Mouse (Mus musculus) limb, embryonic 14.5 days (tissue): Measurements from ENCODE around the gene Ppara. TPM values are rescaled to one million over a fixed set of nuclear protein-coding genes. Genes with fewer than 3 reads are reported as not detected.

Source experiments
- ATAC-seq: fragments of 200-750 bp; cut with Nextera tagmentation; 2 replicates; pipeline ENCODE4 v1.8.0; 2017; ENCODE audit warnings: low read depth, moderate number of reproducible peaks, moderate TSS enrichment; ENCODE audit not compliant: low FRiP score
- DNase-seq: peaks from one replicate; pipeline ENCODE4 v3.0.0-alpha.2; 2015; ENCODE audit warnings: low spot score
- H3K27ac ChIP-seq: fragments of 300-500 bp; sonication (generic); replicated peaks from 2 replicates; pipeline ENCODE4 v1.5.1; 2014; ENCODE audit warnings: low read depth, mild to moderate bottlenecking, low read length, moderate library complexity, mixed read lengths
- H3K27me3 ChIP-seq: fragments of 300-500 bp; sonication (generic); 2 replicates; pipeline ENCODE4 v1.6.1; 2014; ENCODE audit warnings: low read length, mixed read lengths; ENCODE audit not compliant: control insufficient read depth, insufficient read depth
- H3K36me3 ChIP-seq: fragments of 300-500 bp; sonication (generic); 2 replicates; pipeline ENCODE4 v1.6.1; 2014; ENCODE audit warnings: mild to moderate bottlenecking, low read length, moderate library complexity, mixed read lengths; ENCODE audit not compliant: control insufficient read depth, insufficient read depth
- H3K4me1 ChIP-seq: fragments of 300-500 bp; sonication (generic); 2 replicates; pipeline ENCODE4 v1.6.1; 2014; ENCODE audit warnings: antibody characterized with exemption, low read length, mixed read lengths; ENCODE audit not compliant: control insufficient read depth, insufficient read depth
- H3K4me2 ChIP-seq: fragments of 300-500 bp; sonication (generic); replicated peaks from 2 replicates; pipeline ENCODE4 v1.6.1; 2014; ENCODE audit warnings: low read depth, mild to moderate bottlenecking, low read length, moderate library complexity; ENCODE audit not compliant: severe bottlenecking
- H3K4me3 ChIP-seq: fragments of 300-500 bp; sonication (generic); replicated peaks from 2 replicates; pipeline ENCODE4 v1.5.1; 2014; ENCODE audit warnings: low read length
- H3K9ac ChIP-seq: fragments of 300-500 bp; sonication (generic); 2 replicates; pipeline ENCODE4 v1.6.1; 2014; ENCODE audit warnings: mild to moderate bottlenecking, low read depth, low read length, moderate library complexity; ENCODE audit not compliant: severe bottlenecking
- H3K9me3 ChIP-seq: fragments of 300-500 bp; sonication (generic); 2 replicates; pipeline ENCODE4 v1.6.1; 2016; ENCODE audit warnings: low read length; ENCODE audit not compliant: control insufficient read depth
- POLR2A ChIP-seq: fragments of 200-500 bp; IDR thresholded peaks from 2 replicates; pipeline ENCODE4 v1.8.0; 2012; ENCODE audit warnings: inconsistent platforms, mild to moderate bottlenecking, moderate library complexity, borderline replicate concordance; ENCODE audit not compliant: insufficient read depth, insufficient read length; ENCODE audit errors: extremely low read depth
- WGBS: fragments of 180-500 bp; shearing (Covaris S2); extraction: QIAGEN DNeasy Blood & Tissue Kit; methylation state at CpG from one replicate; pipeline ENCODE4 v1.1.7; 2014; 5-methylcytosine and 5-hydroxymethylcytosine counted together
- polyA plus RNA-seq, 2 experiments: library from polyadenylated mRNA; depleted of rRNA in 1 of 2; stranded (reverse) in 1 of 2; unstranded in 1 of 2; fragments of >200 nt; fragmentation: Nextera tagmentation in 1 of 2; extraction: Ambion mirVana in 1 of 2; gene quantifications; 2 replicates each; pipeline versions ENCODE4 v1.2.1 to v1.2.3; 2012 to 2014

Gene Ppara
- polyA plus RNA-seq, 2 experiments, result 0.84 to 2.8 TPM

DNA sequence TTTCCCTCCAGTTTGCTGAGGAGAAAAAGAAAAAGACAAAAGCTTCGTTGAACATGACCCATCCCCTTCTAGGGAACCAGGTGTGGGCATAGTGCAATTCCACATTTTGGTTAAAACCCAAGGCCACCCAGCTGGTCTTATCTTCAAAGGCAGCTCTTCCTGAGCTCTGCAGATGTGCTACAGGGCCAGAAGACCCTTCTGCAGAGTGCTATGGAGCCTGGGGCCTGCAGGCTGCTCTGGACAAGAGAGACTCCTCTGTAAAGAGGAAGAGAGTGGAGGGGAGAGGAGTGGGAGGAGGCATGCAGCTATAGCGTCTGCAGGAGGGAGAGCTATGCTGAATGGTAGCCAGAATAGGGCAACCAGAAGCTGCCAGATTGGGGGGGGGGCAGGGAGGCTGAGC, 4.8 kb upstream of the Ppara start:
- DNase-seq (no peak), ATAC-seq (no peak)
- no peak overlapping the region for H3K4me2 ChIP-seq
- no peak overlapping the region for H3K9ac ChIP-seq
- no peak overlapping the region for H3K27ac ChIP-seq
- H3K4me1 ChIP-seq, result no peaks in the 10 kb centered on the region
- WGBS, result 53% methylated on average over 2 of the region's 2 CpGs
- H3K9me3 ChIP-seq, result no peaks in the 10 kb centered on the region
- no peaks in the 10 kb centered on the region for H3K36me3 ChIP-seq
- no peak overlapping the region for H3K4me3 ChIP-seq
- H3K27me3 ChIP-seq, result peaks cover 29% of the 10 kb centered on the region
- no peak for TF ChIP-seq POLR2A

DNA sequence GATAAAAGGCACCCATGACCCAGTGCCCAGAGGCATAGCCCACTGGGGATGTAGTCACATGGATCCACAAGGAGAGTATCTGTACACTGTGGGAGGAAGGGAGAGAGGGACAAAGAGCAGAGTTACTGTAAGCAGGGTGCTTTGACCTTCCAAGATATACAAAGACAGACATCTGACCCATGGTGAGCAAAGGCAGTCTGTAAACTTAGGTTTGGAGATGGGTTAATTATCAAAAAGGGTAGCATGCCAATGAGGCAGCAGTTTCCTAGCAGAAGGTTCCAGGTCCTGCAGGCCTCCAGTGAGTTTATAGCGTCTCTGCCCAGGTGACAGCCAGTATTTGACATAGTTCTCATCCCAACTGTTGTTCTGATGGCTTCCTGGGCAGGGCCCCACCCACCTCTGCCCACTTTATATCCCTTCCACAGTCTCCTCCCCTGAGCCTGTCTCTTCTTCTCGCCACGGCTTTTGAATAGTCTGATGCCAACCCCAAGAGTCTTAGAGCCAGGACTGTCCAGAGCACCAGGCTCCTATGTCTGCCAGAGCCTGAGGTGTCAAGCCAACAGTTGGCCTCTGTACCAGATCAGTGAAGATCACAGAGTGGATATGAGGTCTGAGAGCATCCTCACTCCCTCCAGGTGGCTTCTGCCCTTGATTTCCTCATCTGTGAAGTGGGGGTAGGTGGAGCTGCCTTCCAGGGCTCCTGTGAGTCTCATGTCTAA, 2.7 kb upstream of the Ppara start:
- Histone ChIP-seq H3K27me3 (peaks cover 47% of the 10 kb centered on the region), H3K9ac (no peak overlapping the region), H3K36me3 (no peaks in the 10 kb centered on the region), H3K4me2 (no peak overlapping the region), H3K4me3 (no peak overlapping the region), H3K4me1 (no peaks in the 10 kb centered on the region), H3K9me3 (no peaks in the 10 kb centered on the region), H3K27ac (no peak overlapping the region)
- no peak for TF ChIP-seq POLR2A
- 68% methylated on average over 3 of the region's 3 CpGs for WGBS
- ATAC-seq (no peak), DNase-seq (no peak)

DNA sequence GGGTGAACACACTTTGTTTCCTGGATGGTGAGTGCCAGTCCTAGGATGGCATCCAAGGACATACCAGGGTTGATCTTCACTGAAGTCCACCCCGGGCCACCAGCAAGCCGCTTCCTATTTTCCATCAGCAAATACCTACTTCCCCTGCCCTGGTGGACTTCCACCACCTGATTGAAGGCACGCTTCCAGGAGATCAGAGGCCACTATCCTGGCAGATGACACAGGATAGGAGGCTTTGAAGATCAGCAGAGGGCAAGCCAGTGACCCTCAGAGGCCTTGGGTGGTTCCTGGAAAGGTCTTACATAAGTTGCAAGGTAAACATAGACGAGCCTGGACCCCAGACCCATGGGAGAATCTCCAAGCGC, 2.2 kb upstream of the Ppara start:
- no peak for DNase-seq
- Histone ChIP-seq H3K4me2 (no peak overlapping the region), H3K27me3 (peaks cover 51% of the 10 kb centered on the region), H3K9ac (no peak overlapping the region), H3K4me3 (no peak overlapping the region), H3K4me1 (no peaks in the 10 kb centered on the region), H3K27ac (no peak overlapping the region), H3K9me3 (no peaks in the 10 kb centered on the region), H3K36me3 (no peaks in the 10 kb centered on the region)
- no peak for ATAC-seq
- 66% methylated on average over 5 of the region's 5 CpGs for WGBS
- TF ChIP-seq POLR2A, result no peak

DNA sequence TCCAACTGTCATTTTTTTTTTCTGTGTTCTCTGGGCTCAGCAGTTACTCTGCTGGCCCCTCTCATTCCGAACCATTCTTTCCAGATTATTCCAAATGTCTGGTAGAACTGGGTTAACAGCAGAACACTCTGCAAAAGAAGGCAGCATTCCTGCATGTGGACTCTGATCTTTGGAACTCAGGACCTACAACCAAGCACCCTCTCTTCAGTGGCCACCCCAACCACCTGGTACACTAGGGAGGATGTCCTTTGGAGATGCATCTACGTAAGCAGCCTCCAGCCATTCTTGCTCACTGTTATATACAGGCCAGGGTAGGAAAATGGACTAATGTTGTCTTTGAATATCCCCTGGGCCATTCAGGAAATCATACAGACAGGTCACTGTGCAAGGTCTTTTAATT, 1.1 kb upstream of the Ppara start:
- no peak overlapping the region for H3K4me3 ChIP-seq
- H3K27me3 ChIP-seq, result peaks cover 51% of the 10 kb centered on the region
- no peak overlapping the region for H3K27ac ChIP-seq
- no peaks in the 10 kb centered on the region for H3K36me3 ChIP-seq
- TF ChIP-seq POLR2A, result no peak
- 75% methylated on average over 2 of the region's 2 CpGs for WGBS
- H3K4me1 ChIP-seq, result no peaks in the 10 kb centered on the region
- DNase-seq, result no peak
- H3K9me3 ChIP-seq, result no peaks in the 10 kb centered on the region
- ATAC-seq, result no peak
- no peak overlapping the region for H3K4me2 ChIP-seq
- H3K9ac ChIP-seq, result no peak overlapping the region

DNA sequence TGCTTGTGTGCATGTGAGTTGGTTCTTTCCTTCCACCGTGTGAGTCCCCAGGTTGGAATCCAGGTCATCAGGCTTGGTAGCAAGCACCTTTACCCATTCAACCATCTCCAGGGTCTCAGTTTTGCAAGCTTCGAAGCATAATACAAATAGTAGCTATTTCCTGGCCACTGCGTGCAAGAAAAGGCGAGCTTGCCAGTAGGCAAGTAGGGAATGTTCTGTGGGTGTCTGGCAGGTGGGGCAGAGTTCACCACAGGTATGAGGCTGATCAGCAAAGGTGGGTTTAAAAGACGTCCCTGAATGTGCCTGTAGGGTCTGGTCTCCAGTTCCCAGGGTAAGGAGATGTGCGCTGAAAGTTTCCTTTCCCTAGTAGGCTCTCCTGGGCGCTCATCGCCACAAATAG, 635 bp upstream of the Ppara start:
- Histone ChIP-seq H3K9me3 (no peaks in the 10 kb centered on the region), H3K9ac (no peak overlapping the region), H3K4me2 (no peak overlapping the region), H3K27ac (no peak overlapping the region), H3K27me3 (peaks cover 51% of the 10 kb centered on the region), H3K4me3 (peak overlapping the region; percentile 73; the same call in 1 of the 2 replicates), H3K4me1 (no peaks in the 10 kb centered on the region), H3K36me3 (no peaks in the 10 kb centered on the region)
- 43% methylated on average over 8 of the region's 8 CpGs for WGBS
- no peak for TF ChIP-seq POLR2A
- ATAC-seq (no peak), DNase-seq (no peak)
